10 mouse cellular contexts compared by ENCODE assay signal in genomic region chr2:169826316-169826715, GRCm38 (mm10).
DNase-seq lines count a peak whose midpoint lies in the region; ATAC-seq lines count a peak whose summit lies in the region.
"Had no signal": no experiment of that assay in that cellular context is flagged by ENCODE, and none has a peak within 500 bp of the region (broad histone marks: within the 10 kb centered on the region; RNA-seq: fewer than 3 reads in every experiment).

No protein-coding gene starts in this region.

- 0 out of 2 replicates have a peak, but pooled peaks cover 9% of the 10 kb centered on the region for H3K4me1 ChIP-seq in heart, embryonic 13.5 days
- H3K4me1 ChIP-seq in limb, embryonic 11.5 days (ENCODE audit: control insufficient read depth, insufficient read depth, low read length): peaks cover 15% of the 10 kb centered on the region
- H3K4me1 ChIP-seq in liver, embryonic 12.5 days: no peaks in the 10 kb centered on the region

- WGBS in heart, embryonic 13.5 days: 54% methylated on average over 15 of the region's 15 CpGs
- WGBS in limb, embryonic 11.5 days: 34% methylated on average over 15 of the region's 15 CpGs
- 65% methylated on average over 15 of the region's 15 CpGs for WGBS in liver, embryonic 12.5 days (ENCODE audit: insufficient replicate concordance)

- H3K27me3 ChIP-seq in heart, embryonic 13.5 days (replicated peaks): no peaks in the 10 kb centered on the region
- H3K27me3 ChIP-seq in limb, embryonic 11.5 days (ENCODE audit: control insufficient read depth, insufficient read depth, low read length): no peaks in the 10 kb centered on the region
- no peaks in the 10 kb centered on the region for H3K27me3 ChIP-seq in liver, embryonic 12.5 days (replicated peaks)
- H3K27me3 ChIP-seq: Patski had no signal

- H3K4me3 ChIP-seq in heart, embryonic 13.5 days: no peak overlapping the region
- no peak overlapping the region for H3K4me3 ChIP-seq in limb, embryonic 11.5 days (ENCODE audit: low read depth, low read length)
- H3K4me3 ChIP-seq in liver, embryonic 12.5 days: no peak overlapping the region

- no peak overlapping the region for H3K9ac ChIP-seq in heart, embryonic 13.5 days
- H3K9ac ChIP-seq in limb, embryonic 11.5 days (ENCODE audit: low read length): no peak overlapping the region
- no peak overlapping the region for H3K9ac ChIP-seq in liver, embryonic 12.5 days

- H3K4me2 ChIP-seq in heart, embryonic 13.5 days: 0 out of 2 replicates have a peak overlapping the region, but pooled peaks have one; percentile 9
- H3K4me2 ChIP-seq in limb, embryonic 11.5 days (ENCODE audit: low read depth, severe bottlenecking): no peak overlapping the region
- no peak overlapping the region for H3K4me2 ChIP-seq in liver, embryonic 12.5 days

- H3K27ac ChIP-seq in heart, embryonic 13.5 days (replicated peaks): no peak overlapping the region
- H3K27ac ChIP-seq in limb, embryonic 11.5 days (replicated peaks; ENCODE audit: low read depth, low read length): no peak overlapping the region; the same call in 1 of the 2 replicates
- H3K27ac ChIP-seq in liver, embryonic 12.5 days: no peak overlapping the region

- DNase-seq in heart, adult 9 months (ENCODE audit: low spot score in 2 of 2): no peak
- DNase-seq in right cerebral cortex, postnatal 25 days: peak; percentile 25
- no peak for DNase-seq in right cerebral cortex, postnatal 14 days
- DNase-seq in limb, embryonic 11.5 days (ENCODE audit: low spot score): peak; percentile 63
- no peak for DNase-seq in right cerebral cortex, postnatal 36 days (ENCODE audit: low spot score in 2 of 2)
- DNase-seq: gastrocnemius, postnatal 36 days had no signal

- H3K9me3 ChIP-seq in heart, embryonic 13.5 days: no peaks in the 10 kb centered on the region
- H3K9me3 ChIP-seq in limb, embryonic 11.5 days (ENCODE audit: control insufficient read depth, low read length): no peaks in the 10 kb centered on the region
- no peaks in the 10 kb centered on the region for H3K9me3 ChIP-seq in liver, embryonic 12.5 days (replicated peaks)

- H3K36me3 ChIP-seq in heart, embryonic 13.5 days: no peaks in the 10 kb centered on the region
- H3K36me3 ChIP-seq in limb, embryonic 11.5 days (ENCODE audit: control insufficient read depth, insufficient read depth, low read length): no peaks in the 10 kb centered on the region
- no peaks in the 10 kb centered on the region for H3K36me3 ChIP-seq in liver, embryonic 12.5 days

- ATAC-seq in heart, embryonic 13.5 days (ENCODE audit: extremely low read depth, insufficient number of reproducible peaks, low FRiP score, low TSS enrichment): no peak
- no peak for ATAC-seq in limb, embryonic 11.5 days (ENCODE audit: insufficient number of reproducible peaks, low FRiP score, low TSS enrichment, low read depth)
- no peak for ATAC-seq in liver, embryonic 12.5 days
- ATAC-seq in erythroid progenitor cell, adult 5-6 weeks (replicated peaks; ENCODE audit: low FRiP score, poor library complexity, severe bottlenecking): no peak
- ATAC-seq: Patski had no signal

Comparison
In these comparisons a context has a peak if more than half of its experiments do, and no peak if none do; other contexts are left out.
1. DNase-seq: peak in right cerebral cortex, postnatal 25 days (single experiment) and limb, embryonic 11.5 days (single experiment); none in heart, adult 9 months (0 of 2), right cerebral cortex, postnatal 14 days (single experiment) and right cerebral cortex, postnatal 36 days (0 of 2).